Mouse (Mus musculus): ENCODE measurements around the gene Ano6. TPM values are rescaled to one million over a fixed set of nuclear protein-coding genes. Genes with fewer than 3 reads are reported as not detected.

Ano6 gene
- polyA plus RNA-seq, 1 experiment from 2014 or later: 35.2 TPM

DNA sequence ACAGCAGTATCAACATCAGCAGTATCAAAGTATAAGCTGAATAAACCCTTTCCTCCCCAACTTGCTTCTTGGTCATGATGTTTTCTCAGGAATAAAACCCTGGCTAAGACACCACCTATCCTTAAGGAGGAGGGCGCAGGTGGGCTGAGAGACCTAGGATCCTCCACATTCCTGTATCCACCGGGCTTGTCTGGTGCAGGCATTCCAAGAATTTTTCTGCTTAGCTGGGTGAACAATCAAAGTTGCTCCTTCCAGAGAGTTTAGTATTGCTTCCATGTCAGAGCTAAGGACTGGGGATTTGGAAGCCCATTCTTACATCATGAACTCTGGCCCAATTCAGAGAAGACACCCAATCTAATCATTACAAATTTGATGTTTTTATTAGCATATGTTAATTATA lies 53.8 kb downstream of the Ano6 start:
- H3K36me3 ChIP-seq (ENCODE audit: insufficient read depth, low read length): no peaks in the 10 kb centered on the region
- 29% methylated on average over 2 of the region's 2 CpGs for WGBS
- peaks cover 33% of the 10 kb centered on the region for H3K4me1 ChIP-seq (replicated peaks; ENCODE audit: insufficient read depth, low read length)
- no peak for TF ChIP-seq CTCF (IDR thresholded peaks at IDR 0.05; ENCODE audit: low read depth)
- no peak overlapping the region for H3K4me3 ChIP-seq (replicated peaks; ENCODE audit: low read depth, low read length)
- DNase-seq (ENCODE audit: low spot score) (no peak), ATAC-seq (replicated peaks; ENCODE audit: low FRiP score, low read depth) (no peak)
- H3K27me3 ChIP-seq (ENCODE audit: insufficient read depth, low read length): no peaks in the 10 kb centered on the region
- H3K9ac ChIP-seq (ENCODE audit: low read depth, low read length): no peak overlapping the region
- H3K9me3 ChIP-seq (replicated peaks; ENCODE audit: low read length): no peaks in the 10 kb centered on the region
- no peak overlapping the region for H3K4me2 ChIP-seq (ENCODE audit: low read length)
- H3K27ac ChIP-seq: 0 out of 2 replicates have a peak overlapping the region, but pooled peaks have one; percentile 1

DNA sequence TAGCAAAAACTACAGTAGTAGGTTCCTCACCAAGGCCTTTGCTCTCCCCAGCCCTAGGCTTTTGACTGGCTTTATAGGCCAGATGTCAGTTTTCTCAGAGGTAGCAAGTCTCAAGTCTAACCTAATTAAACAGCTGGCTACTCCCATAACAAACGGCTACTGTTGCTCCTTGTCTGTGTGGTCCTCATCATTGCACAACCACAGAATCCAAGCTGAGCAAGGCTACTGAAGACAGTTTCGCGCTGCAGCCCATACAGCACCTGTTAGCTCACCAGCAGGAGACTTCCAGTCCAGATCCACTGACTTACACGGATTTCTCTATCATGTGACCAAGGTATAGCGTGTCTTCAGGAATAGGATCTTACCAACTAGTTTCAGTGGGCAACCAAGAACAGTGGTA lies 55.5 kb downstream of the Ano6 start:
- 49% methylated on average over 5 of the region's 5 CpGs for WGBS
- H3K36me3 ChIP-seq (ENCODE audit: insufficient read depth, low read length): no peaks in the 10 kb centered on the region
- H3K4me1 ChIP-seq (replicated peaks; ENCODE audit: insufficient read depth, low read length): peaks cover 40% of the 10 kb centered on the region
- ATAC-seq (replicated peaks; ENCODE audit: low FRiP score, low read depth): no peak
- no peak overlapping the region for H3K4me3 ChIP-seq (replicated peaks; ENCODE audit: low read depth, low read length)
- H3K9ac ChIP-seq (ENCODE audit: low read depth, low read length): no peak overlapping the region
- H3K27me3 ChIP-seq (ENCODE audit: insufficient read depth, low read length): no peaks in the 10 kb centered on the region
- H3K4me2 ChIP-seq (ENCODE audit: low read length): no peak overlapping the region
- H3K27ac ChIP-seq: no peak overlapping the region
- DNase-seq (ENCODE audit: low spot score): no peak
- TF ChIP-seq CTCF (IDR thresholded peaks at IDR 0.05; ENCODE audit: low read depth): no peak
- H3K9me3 ChIP-seq (replicated peaks; ENCODE audit: low read length): no peaks in the 10 kb centered on the region

DNA sequence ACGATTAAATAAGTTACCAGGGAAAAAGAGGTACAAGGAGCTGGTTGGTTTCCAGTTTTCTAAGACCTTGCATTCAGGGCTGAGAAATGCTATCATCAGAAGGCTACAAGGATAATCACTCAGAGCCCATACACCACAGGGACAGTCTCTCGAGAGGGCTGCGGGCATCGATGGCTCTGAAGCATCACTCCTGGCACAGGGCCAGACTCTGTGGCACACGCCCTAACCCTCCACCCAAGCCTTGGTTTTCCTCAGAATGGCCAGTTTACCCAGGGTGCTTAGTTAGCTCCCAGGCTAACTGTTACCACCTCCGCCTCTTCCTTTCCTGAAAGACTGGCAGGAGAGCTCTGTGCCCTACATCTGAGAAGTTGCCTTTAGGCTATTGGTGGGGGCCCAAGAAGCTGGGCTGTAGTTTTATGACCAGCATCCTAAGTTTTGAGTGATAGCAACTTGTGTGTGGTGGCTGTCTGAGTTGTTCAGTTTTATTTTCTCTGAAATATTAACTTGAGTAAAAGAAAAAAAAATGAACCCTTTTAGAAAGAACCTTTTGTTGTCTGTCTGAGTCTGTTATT lies 57.9 kb downstream of the Ano6 start:
- H3K4me1 ChIP-seq (replicated peaks; ENCODE audit: insufficient read depth, low read length): peaks cover 29% of the 10 kb centered on the region
- no peak for TF ChIP-seq CTCF (IDR thresholded peaks at IDR 0.05; ENCODE audit: low read depth)
- peak overlapping the region; percentile 51 for H3K27ac ChIP-seq
- no peak overlapping the region for H3K4me3 ChIP-seq (replicated peaks; ENCODE audit: low read depth, low read length)
- 46% methylated on average over 6 of the region's 6 CpGs for WGBS
- H3K9ac ChIP-seq (ENCODE audit: low read depth, low read length): no peak overlapping the region
- no peak overlapping the region for H3K4me2 ChIP-seq (ENCODE audit: low read length)
- no peaks in the 10 kb centered on the region for H3K9me3 ChIP-seq (replicated peaks; ENCODE audit: low read length)
- no peak for ATAC-seq (replicated peaks; ENCODE audit: low FRiP score, low read depth)
- H3K36me3 ChIP-seq (ENCODE audit: insufficient read depth, low read length): no peaks in the 10 kb centered on the region
- no peaks in the 10 kb centered on the region for H3K27me3 ChIP-seq (ENCODE audit: insufficient read depth, low read length)
- DNase-seq (ENCODE audit: low spot score): no peak

DNA sequence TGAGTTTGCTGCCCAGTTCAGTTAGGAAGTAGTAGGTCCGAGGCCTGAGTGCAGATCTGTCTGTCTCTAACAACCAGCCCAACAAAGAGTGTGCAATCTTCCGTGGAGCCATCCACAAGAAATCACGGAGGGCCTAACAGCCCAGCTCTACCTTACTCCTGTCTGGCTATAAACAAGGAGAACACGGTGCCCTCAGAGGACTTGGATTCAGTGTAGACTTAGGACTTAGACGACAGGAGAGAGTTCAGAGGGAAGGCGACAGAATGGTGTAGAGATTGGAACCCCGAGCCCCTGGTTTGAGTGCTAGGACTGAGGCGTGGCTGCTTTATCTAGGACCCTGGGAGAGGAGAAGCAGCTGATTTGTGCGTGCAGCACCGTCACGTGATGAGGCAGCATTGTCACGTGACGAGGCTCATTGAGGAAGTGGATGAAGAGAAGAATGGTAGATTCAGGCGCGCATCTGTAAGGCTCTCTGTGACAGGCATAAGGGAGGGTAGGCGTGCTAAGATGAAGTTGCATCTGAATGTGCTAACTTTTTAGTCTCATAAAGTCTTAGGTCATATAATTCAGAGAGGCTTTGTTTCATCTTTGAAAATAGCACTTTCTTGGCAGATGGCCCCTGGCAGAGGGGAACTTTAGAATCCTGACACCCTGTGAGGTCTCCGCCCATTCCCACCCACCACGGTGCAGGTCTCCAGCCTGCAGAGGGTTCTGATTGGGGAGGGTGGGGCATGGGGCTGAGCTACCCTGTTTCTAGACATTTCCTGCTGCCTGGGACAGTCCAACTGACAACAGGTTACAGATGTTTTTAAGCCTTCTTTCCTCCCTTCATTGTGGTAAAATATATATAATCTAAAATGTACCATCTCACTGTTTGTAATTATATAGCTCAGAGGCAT lies 59.1 kb downstream of the Ano6 start:
- no peak overlapping the region for H3K4me3 ChIP-seq (replicated peaks; ENCODE audit: low read depth, low read length)
- TF ChIP-seq CTCF (IDR thresholded peaks at IDR 0.05; ENCODE audit: low read depth): no peak
- H3K27ac ChIP-seq: peak overlapping the region; percentile 66
- no peak; the same call in 1 of the 2 replicates for ATAC-seq (replicated peaks; ENCODE audit: low FRiP score, low read depth)
- no peaks in the 10 kb centered on the region for H3K27me3 ChIP-seq (ENCODE audit: insufficient read depth, low read length)
- WGBS: 59% methylated on average over 18 of the region's 18 CpGs
- no peak overlapping the region for H3K4me2 ChIP-seq (ENCODE audit: low read length)
- no peak overlapping the region for H3K9ac ChIP-seq (ENCODE audit: low read depth, low read length)
- no peak for DNase-seq (ENCODE audit: low spot score)
- peaks cover 25% of the 10 kb centered on the region for H3K4me1 ChIP-seq (replicated peaks; ENCODE audit: insufficient read depth, low read length)
- no peaks in the 10 kb centered on the region for H3K9me3 ChIP-seq (replicated peaks; ENCODE audit: low read length)
- H3K36me3 ChIP-seq (ENCODE audit: insufficient read depth, low read length): no peaks in the 10 kb centered on the region

DNA sequence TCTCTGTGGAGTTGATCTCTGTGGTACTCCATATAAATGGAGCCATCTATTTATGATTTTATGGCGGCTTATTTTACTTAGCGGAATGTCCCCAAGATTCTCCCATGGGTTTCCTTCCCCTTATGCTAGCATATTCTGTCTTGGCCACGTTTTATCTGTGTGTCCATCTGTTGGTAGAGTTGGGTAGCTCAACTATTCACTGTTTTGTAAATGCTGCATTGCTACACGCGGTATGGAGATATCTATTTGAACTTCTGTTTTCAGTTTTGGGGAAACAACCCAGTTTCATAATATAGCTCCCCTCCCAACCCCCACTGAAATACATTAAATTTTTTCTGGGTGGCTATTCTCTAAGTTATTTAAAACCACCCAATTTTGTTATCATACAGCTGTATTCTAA lies 59.9 kb downstream of the Ano6 start:
- H3K27ac ChIP-seq: no peak overlapping the region
- no peak overlapping the region for H3K4me2 ChIP-seq (ENCODE audit: low read length)
- DNase-seq (ENCODE audit: low spot score) (no peak), ATAC-seq (replicated peaks; ENCODE audit: low FRiP score, low read depth) (no peak)
- no peak overlapping the region for H3K9ac ChIP-seq (ENCODE audit: low read depth, low read length)
- H3K9me3 ChIP-seq (replicated peaks; ENCODE audit: low read length): no peaks in the 10 kb centered on the region
- no peak for TF ChIP-seq CTCF (IDR thresholded peaks at IDR 0.05; ENCODE audit: low read depth)
- WGBS: 85% methylated on average over 5 of the region's 5 CpGs
- no peak overlapping the region for H3K4me3 ChIP-seq (replicated peaks; ENCODE audit: low read depth, low read length)
- H3K36me3 ChIP-seq (ENCODE audit: insufficient read depth, low read length): no peaks in the 10 kb centered on the region
- H3K27me3 ChIP-seq (ENCODE audit: insufficient read depth, low read length): no peaks in the 10 kb centered on the region
- peaks cover 27% of the 10 kb centered on the region for H3K4me1 ChIP-seq (replicated peaks; ENCODE audit: insufficient read depth, low read length)

DNA sequence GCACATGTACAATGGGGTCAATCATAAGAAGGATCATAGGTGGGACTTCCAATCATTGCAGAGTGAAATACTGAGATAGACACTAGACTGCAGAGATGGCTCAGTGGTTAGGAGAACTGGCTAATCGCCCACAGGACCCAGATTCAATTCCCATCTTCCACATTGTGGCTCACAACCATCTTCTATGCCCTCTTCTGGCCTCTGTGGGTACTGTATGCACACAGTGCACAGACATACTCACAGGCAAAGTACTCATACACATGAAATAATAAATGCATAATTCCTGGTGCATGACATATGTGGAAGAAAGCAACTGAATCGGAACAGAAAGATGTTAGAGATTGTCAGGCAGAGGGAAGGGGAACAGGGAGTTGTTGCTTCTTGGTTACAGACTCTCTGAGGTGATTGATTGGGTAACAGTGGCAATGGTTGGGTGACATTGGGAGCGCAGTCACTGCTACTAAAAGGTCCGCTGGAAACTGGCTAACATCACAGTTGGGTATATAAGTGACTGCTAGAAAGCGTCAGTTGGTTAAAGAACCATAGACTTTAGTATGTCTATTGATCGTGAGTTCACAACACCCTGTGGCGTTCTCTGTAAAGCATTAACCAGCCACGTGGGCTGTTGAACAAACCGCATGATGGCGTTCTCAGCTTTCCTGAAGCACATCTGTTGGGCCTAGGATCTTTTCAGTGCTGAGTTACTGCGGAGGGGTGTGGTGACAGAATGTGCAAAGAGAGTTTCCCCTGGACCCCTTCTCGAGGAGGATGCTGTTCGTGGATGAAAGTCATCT lies 64.6 kb downstream of the Ano6 start:
- WGBS: 73% methylated on average over 13 of the region's 13 CpGs
- Histone ChIP-seq H3K36me3 (ENCODE audit: insufficient read depth, low read length) (no peaks in the 10 kb centered on the region), H3K4me1 (replicated peaks; ENCODE audit: insufficient read depth, low read length) (0 out of 2 replicates have a peak, but pooled peaks cover 13% of the 10 kb centered on the region), H3K4me3 (replicated peaks; ENCODE audit: low read depth, low read length) (no peak overlapping the region), H3K27me3 (ENCODE audit: insufficient read depth, low read length) (no peaks in the 10 kb centered on the region), H3K27ac (peak overlapping the region; percentile 37), H3K9me3 (replicated peaks; ENCODE audit: low read length) (no peaks in the 10 kb centered on the region), H3K9ac (ENCODE audit: low read depth, low read length) (no peak overlapping the region), H3K4me2 (ENCODE audit: low read length) (no peak overlapping the region)
- ATAC-seq (replicated peaks; ENCODE audit: low FRiP score, low read depth) (peak; percentile 21; the same call in 1 of the 2 replicates), DNase-seq (ENCODE audit: low spot score) (no peak)
- peak; percentile 43 for TF ChIP-seq CTCF (IDR thresholded peaks at IDR 0.05; ENCODE audit: low read depth)
